Mouse (Mus musculus) forebrain, embryonic 12.5 days (tissue): ENCODE results near the gene Tex26. TPM values are rescaled to one million over a fixed set of nuclear protein-coding genes. Genes with fewer than 3 reads are reported as not detected.

ENCODE experiments used
- polyA plus RNA-seq: library from polyadenylated mRNA; unstranded; fragments of >200 nt; fragmentation: Nextera tagmentation; extraction: Ambion mirVana; gene quantifications from 2 replicates; pipeline ENCODE4 v1.2.1, GENCODE M21; 2016

Tex26 gene
- polyA plus RNA-seq, 1 experiment from 2014 or later, result 2.0 TPM

Other genes starting within 250 kb of the Tex26 start
- gene Alox5ap, start 174.9 kb upstream of the Tex26 start, polyA plus RNA-seq, result 5.6 and 6.2 TPM in 2 replicates
- gene Medag, start 27.9 kb upstream of the Tex26 start, polyA plus RNA-seq, result 1.2 and 1.3 TPM in 2 replicates
- gene Wdr95, start 89.0 kb downstream of the Tex26 start, polyA plus RNA-seq, result 0.17 and 0.68 TPM in 2 replicates
- 123 and 129 TPM in 2 replicates for gene Hsph1, start 196.7 kb downstream of the Tex26 start, polyA plus RNA-seq
- 16.4 TPM in 2 replicates for gene B3glct, start 238.6 kb downstream of the Tex26 start, polyA plus RNA-seq